Mouse (Mus musculus) left cerebral cortex, adult 9 months (tissue): Measurements from ENCODE around the gene Tmem59l.

Experiments
- DNase-seq, 2 experiments: peaks; one replicate each; pipeline ENCODE4 v3.0.0; 2022; ENCODE audit warnings: low spot score in 2 of 2

Gene Tmem59l

DNA sequence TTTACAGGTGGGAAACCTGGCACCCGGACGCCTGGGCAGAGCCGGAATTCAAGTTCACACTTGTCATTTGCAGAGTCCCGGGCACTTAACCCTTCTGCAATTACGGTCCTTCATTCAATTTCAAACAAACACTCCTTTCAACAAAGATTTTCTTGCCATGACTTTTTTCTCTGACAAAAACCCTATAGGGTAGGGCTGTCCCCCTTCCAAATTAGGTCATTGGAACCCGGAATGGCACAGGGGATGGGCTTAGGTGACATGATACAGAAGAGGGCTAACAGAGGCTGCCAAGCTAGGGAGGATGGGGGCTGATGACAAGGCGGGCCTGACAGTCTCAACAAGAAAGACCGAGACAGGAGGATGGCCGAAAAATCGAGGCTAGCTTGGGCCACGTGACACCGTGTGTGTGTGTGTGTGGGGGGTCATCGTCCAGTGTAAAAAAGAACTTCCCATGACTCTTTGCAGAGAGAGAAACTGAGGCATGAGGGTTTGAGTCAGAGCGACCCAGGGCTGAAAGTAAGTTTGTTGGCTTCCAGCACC lies 1.8 kb upstream of the Tmem59l start:
- DNase-seq: no peak

GRCm38 (mm10) chr8:70487993-70488796 lies 1.0 kb upstream of the Tmem59l start:
- DNase-seq: no peak

DNA sequence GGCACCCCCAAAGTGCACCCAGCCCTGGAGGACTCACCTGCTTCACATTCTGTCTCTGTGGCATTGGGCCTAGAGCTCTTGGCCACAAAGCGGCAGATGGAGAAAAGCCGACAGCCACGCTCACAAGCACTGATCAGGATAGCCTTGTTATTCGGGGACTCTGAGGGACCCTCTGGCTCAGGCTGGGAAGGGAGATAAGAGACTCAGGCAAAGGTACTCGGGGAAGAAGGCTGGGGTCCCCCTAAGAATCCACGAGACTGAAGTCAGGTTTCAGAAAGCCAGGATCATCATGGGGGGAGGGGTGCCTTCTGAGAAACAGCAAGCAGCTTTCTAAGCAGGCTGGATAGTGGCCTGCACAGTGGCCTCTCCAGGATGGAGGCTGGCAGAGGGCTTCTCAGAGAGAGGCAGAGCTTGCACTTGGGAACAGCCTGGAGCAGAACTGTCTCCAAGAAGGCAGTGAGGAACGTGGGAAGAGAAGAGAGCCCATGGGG lies 922 bp downstream of the Tmem59l start:
- no peak for DNase-seq

- no peak for DNase-seq
Measured at GRCm38 (mm10) chr8:70482943-70483342, 4.2 kb downstream of the Tmem59l start.

DNA sequence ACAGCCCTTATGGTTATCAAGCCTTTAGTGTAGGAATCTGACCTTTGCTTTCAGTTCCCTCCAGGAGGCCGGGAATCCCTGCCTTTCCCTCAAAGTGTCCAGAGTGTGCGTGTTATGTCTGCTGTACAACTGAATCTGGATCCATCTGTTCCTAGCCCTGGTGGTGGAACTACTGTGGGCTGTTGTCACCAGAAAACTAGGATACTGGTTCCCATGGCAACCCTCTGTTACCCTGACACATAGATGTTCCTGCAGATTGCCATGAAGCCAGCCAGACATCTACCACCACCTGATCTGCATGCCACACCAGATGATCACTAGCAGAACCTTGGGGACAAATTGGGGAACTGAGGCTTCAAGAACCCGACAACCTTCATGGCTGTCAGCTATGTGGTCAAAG lies 5.2 kb downstream of the Tmem59l start:
- DNase-seq: peak in 1 of 2 experiments; percentile 76

DNA sequence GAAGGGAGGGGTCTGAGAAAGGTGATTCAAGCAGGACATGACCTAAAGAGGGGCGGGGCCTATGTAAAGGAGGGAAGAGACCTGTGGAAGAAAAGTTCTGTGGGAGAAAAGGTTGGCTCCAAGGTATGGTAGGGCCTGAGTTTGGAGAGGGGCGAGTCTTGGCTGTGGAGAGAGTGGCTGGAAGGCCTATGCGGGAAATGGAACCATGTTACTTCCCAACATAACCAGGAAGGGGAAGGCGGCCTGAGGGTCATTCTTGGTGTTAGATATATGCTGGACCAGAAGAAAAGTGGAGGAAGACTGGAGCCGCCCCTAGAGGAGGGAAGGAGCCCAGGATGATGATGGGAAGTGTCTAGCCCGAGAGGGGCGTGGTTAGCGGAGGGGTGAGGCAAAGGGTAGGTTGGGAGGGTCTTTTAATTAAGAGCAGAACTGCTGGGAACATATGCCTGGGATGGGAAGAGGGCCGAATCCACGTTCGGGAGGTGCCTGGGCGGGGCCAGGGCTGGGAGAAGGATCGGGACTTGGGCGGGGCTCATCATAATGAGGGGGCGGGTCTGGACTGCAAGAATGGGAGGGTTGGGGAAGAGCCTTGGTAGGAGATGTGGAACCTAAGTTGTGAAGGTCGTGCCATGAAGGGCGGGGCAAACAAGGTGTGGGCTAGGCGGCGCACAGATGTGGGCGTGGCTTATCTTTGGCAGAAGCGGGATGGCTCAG lies 9.7 kb downstream of the Tmem59l start:
- DNase-seq: no peak

GRCm38 (mm10) chr8:70476333-70477268 lies 10.6 kb downstream of the Tmem59l start, which contains the start of gene Klhl26:
Klhl26 (minus strand) TSS chr8:70476968.
- peak; percentile 76 to 90 for DNase-seq

GRCm38 (mm10) chr8:70471856-70472255 lies 15.3 kb downstream of the Tmem59l start:
- no peak for DNase-seq

GRCm38 (mm10) chr8:70469938-70470337 lies 17.2 kb downstream of the Tmem59l start:
- DNase-seq: no peak

DNA sequence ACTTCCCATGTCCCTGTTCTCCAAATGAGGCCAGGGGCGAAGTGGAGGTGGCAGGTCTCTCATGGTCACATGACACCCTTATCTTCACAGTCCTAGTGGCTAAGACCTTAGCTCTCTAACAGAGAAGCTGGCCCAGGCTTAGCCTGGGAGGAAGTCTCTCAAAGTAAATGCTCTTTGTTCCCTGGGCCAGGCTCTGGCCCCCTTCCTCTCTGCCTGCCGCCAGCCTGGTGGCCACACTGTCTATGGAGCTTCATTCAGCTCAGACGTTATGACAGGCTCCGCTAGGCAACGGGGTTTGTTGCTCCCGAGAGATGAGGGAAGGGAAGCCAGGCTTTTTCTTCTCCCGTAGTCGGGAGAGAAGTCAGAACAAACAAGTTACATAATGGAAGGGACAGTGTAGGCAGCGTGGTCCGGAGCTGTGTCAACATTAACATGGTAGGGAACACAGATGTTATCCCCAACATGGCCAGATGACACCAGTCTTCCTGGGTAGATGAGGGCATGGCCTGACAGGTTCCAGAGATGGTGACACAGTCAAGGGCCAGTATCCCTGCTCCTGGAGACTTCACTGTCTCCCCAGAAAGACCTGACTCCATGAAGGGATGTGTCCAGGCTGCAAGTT lies 17.8 kb downstream of the Tmem59l start:
- no peak for DNase-seq

- DNase-seq: no peak
Measured at GRCm38 (mm10) chr8:70468733-70469132, 18.4 kb downstream of the Tmem59l start.

GRCm38 (mm10) chr8:70467907-70468306 lies 19.3 kb downstream of the Tmem59l start:
- DNase-seq: no peak

DNA sequence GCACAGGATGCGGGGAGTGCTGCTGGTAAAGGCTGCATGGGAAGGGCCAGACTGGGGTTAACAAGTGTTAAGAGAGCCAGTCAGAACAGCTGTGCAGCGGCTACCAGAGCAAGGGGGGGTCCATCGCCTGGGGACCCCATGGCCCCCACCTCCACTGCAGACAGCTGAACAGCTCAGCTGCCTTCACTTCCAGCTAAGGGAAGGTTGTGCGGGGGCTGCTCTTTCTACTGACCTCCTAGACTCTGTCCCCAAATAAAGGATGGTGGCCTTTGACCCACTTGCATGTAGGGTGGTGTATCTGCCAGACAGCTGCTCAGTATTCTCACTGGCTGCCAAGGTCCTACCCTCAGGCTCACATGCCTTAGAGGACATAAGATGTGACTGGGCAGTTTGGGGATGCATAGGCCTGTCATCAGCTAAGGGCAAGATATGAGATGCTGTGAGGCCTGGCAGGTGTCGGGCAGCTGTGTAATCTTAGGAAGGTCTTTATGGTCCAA lies 19.9 kb downstream of the Tmem59l start:
- no peak for DNase-seq

DNA sequence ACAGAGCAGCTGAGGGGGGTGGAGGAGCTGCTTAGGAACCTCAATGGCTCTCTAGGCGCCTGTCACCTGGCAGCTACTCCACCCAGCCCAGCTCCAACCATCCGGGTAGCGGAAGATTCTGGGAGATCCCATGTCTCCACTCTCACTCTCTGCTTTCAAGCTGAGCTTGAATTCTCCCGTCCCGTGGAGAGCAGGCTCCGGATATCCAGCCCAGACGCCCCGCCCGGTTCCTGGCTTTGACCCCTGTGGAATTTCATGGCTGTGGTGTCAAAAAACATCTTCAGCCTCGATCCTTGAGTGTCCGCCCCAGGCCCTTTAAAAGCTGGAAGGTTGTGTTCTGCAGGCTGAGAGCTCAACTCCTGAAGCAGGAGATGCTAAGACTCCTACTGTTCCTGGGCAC lies 20.4 kb downstream of the Tmem59l start:
- no peak for DNase-seq

- no peak for DNase-seq
Measured at GRCm38 (mm10) chr8:70466305-70466704, 20.9 kb downstream of the Tmem59l start.

DNA sequence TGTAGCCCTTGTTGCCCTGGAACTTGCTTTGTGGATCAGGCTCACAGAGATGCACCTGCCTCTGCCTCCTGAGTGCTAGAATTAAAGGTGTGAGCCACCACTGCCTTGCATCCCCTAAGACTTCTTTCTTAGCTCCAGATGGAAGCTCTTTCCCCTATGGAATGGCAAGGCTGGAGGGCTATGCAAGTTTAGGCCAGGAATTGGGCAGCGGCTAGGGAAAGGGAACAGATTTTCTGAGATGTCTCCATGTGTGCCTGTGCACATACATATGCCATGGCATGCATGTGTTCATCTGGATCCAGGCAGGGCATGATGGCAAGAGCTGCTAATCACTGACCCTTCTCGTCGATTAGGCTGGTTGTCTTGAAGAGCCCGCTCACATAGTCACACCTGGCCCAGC lies 21.5 kb downstream of the Tmem59l start:
- DNase-seq: no peak

DNA sequence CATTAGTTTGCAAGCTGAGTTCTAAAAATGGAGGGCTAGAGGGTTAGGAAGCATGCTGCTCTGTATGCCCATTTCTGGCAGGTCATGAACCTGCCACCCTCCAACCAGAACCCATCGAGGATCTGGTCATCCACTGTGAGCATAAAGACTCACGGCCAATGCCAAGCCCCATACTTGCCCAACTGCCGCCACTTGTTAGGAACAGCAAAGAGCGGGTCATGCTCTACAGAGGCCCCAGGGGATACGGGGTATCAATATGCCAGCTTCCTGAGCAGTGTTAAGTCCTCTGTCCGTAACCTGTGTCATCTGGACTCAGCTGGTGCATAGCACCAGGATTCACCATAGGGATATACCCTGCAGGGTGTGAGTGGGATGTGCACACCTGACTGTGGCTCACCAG lies 23.0 kb downstream of the Tmem59l start:
- DNase-seq: no peak

DNA sequence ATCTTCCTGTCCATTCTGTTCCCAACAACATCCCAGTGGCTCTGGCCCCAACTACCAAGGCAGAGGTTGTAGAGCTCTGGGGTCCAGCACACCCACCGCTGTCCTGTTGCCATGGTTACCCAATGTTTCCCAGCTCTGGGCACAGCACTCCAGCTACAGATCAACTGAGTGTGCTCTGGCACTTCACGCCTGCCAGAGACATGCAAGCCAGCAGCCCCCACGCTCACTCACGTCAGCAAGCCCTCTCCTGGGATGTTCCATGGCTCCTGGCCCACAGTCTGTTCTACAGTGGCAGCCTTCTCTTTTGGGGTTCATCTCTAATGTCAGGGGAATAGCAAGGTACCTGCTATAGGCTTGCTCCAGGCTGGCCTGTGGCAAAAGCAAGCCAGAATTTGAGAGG lies 23.9 kb downstream of the Tmem59l start:
- peak in 1 of 2 experiments; percentile 73 for DNase-seq

GRCm38 (mm10) chr8:70462516-70462813 lies 24.7 kb downstream of the Tmem59l start:
- DNase-seq: no peak

DNA sequence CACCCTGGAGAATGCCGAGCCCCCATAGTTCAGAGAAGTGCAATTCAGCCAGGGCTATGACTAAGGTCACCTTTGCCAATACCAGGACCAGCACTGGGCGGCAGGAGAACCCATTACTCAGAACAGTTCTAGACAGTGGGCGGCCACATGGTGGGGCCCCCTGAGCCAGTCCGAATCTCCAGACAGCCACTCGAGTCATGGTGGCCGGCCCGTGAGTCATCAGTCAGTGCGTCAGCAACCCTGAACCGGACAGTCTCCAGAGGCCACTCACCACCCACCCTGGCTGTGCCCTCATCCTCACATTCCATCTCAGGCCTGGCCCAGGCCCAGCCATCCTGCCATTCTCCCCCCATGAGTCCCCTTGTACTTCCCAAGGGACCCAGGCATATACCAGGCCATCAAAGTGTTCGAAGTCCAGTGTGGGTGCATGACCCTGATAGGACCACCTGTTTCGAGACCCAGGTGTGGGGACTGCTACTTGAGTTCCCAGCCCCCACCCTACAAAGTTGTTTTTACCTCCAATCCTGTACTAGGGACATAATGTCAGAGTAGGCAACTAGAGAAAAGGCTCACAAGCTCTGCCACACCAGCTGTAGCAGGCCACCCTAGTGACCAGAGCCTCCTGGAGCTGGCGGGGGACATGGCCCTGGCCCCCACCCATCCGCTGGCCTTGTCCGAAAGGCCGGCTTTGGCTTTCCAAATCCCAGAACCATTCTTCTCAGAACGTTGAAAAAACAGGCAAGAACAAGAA lies 25.2 kb downstream of the Tmem59l start:
- DNase-seq: no peak
